Mouse (Mus musculus) liver, embryonic 14.5 days (tissue): Measurements from ENCODE around the gene Selenos.

Source experiments
- CTCF ChIP-seq: IDR thresholded peaks from 2 replicates; pipeline ENCODE4 v1.5.1; 2016; ENCODE audit warnings: antibody characterized with exemption, low read depth, control low read depth
- EP300 ChIP-seq: IDR thresholded peaks from 2 replicates; pipeline ENCODE4 v1.6.1; 2016; ENCODE audit warnings: antibody characterized with exemption, low read depth

DNA sequence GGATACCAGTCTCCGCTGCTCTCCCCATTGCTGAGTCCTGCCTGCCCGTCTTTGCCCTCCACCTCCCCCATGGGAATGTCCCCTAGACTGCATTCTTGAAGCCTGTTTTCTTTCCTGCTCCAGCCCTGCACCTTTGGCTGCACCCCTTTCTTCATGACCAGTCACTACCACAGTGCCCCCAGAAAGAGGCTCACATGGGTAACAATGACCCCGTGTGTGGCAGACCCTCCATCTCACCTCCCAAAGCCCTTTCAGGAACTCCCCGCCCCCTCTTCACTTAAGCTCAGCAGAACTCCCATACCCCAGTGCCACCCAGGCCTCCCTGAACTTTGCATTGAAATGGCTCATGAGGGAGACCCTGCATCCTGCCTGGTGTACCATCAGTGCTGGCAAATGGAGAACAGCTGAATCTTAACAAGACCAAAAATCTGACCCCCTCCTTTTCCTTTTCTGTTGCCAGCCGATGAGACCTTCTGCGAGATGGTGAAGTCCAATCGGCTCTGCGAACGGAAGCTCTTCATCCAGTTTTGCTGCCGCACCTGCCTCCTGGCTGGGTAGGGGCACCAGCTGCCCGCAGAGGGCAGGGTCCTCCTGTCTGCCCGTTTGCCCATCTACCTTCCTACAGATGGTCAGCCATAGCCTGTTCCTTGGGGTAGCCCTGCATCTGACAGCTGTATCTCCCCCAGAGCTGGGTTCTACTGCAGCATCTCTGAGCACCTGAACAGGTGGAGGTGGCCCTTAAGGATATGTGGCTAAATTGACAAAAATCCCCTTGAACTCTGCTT, 30.8 kb upstream of the Selenos start:
- no peak for TF ChIP-seq CTCF
- no peak for TF ChIP-seq EP300
